Mouse (Mus musculus): Measurements from ENCODE around the gene Capn9.

Gene Capn9

DNA sequence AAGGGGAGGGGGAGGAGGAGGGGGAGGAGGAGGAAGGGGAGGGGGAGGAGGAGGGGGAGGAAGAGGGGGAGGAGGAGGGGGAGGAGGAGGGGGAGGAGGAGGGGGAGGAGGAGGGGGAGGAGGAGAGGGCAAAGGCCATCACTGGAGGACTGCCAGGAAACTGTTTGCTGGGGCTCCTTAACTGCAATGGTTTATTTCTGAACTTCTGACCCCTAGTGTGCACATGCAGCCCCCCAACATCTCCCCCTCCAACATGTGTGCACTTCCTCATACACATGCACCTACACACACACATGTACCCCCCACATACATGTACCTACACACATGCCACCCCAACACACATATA is 3.5 kb upstream of the Capn9 start:
- no peak for DNase-seq

DNA sequence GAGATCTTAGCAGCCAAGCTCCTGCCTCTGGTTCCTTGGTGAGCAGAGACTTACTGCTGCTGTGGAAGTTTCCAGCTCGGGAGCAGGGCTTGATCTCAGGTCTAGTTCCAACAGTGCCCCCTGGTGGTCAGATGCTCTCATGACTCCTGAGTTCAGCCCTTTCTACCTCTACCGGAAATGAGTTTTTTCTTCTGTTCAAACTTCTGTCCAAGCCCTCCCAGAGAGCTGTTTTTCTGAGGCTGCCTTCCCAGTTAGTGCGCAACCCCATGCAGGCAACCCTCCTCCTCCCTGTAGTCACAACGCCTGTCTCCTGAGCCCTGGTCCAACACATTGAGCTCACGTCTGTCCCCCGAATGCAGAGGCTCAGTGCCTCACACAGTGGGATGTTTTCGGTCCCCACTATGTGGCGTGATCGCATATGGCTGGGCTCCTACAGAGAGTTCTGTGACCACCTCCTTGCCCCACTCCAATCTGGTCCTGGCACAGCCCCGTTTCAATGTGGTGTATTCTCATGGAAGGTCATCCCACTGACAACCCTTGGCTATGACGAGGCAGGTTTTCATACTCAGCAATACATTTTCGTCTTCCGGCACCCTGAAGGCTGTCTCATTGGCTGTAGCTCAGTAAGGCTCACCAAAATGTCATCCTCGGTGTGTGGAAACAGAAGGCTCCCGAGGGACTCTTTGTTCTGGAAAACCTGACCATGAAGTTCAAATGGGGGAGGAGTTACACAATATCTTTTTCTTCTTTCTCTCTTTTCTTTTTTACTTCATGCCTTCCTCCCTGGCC is 2.2 kb upstream of the Capn9 start:
- peak; percentile 87 to 88 for DNase-seq

DNA sequence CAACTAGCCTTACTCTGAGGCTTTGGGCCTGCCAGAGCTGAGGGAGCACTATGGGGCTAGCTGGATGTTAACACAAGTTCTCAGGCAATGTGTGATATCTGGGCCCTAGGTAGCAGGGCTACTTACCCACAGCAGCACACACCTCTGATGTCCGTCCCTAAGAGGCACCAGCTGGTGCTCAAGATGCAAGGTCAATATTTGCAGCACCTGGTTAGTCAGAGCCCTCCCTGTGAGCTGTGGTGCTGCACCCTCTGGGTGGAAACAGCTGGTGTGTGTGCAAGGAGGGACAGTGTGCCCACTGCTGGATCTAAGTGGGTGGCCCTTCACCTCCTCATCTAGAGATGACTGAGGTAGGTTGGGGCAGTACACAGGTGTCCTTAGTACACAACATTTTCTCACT is 840 bp downstream of the Capn9 start:
- no peak for DNase-seq

DNA sequence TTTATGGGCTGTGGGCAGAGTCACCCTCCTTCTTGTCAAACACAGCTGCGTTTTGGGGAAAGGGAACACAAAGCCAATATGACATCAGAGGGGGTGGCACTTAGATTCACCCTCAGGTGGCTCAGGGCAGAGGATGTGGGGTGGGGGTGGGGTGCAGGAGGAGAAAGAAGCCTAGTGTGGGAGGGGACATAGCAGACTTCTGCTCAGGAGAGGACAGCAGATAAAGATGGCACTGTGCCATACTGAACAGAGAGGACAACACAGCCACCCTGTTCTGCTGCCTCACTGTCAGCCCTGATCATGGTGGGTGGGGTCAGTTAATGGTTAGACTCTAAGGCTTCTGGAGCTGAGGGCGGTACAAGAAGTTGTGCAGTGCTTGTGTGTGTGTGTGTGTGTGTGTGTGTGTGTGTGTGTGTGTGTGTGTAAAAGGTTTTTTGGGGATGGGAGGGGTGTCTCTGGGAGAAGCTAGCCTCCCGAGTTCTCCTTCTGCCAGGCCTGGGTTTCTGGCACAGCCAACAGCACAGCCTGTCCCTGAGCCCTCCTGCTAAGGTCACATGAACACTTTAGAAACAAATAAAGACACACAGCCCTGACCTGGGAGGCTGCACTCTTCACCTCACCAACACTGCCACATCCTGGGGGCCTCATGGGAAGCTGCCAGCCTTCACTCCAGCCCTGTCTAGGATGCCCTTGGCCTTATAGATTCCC is 10.0 kb downstream of the Capn9 start:
- no peak for DNase-seq

DNA sequence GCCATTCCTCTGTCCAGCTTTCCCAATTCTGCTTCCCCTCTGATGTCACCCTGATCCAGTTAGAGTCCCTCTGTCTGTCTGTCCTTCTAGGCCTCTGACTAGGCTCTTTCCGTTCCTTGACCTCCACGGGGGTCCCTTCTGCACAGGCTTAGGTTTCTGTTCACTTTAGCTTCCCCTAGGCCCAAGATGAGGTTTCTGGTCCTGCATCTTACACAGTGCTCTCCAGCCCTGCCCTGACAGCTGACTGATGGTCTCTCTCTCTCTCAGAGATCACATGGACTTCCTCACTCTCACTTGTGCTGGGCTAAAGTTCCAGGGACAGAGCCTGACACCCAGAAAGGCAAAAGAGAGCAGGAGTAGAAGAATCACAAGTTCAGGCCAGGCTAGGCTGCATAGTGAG is 10.6 kb downstream of the Capn9 start:
- DNase-seq: no peak

DNA sequence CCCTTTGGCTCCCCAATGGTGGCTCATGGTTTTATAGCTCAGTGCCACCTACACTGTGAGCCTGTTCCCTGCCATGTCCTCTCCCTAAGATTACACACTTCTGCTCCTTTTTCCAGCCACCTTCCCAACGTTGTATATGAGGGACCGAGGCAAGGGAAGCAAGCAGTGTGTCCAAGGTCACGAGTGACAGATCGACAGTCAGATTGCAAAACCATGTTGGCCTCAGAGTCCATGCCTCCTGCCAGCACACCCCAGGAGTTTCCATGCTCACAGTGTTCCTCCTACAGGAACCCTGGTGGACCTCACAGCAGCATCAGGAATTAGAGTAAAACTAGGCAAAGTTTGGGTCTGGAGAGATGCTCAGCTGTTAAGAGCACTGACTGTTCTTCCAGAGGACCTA is 13.5 kb downstream of the Capn9 start:
- no peak for DNase-seq

DNA sequence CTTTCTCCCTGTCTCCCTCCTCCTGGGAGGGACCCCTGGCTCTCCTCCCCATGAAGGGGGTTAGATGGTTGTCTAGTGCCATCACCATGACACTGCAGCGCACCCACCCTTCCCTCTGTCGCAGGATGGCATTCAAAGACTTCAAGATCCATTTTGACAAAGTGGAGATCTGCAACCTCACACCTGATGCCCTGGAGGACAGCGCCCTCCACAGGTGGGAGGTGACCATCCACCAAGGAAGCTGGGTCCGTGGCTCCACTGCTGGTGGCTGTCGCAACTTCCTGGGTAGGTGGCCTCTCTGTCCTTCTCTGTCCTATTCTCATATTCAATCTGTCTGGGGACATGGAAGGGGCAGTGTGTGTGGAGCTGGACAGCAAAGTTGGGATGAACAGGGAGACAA is 28.2 kb downstream of the Capn9 start:
- DNase-seq: no peak

DNA sequence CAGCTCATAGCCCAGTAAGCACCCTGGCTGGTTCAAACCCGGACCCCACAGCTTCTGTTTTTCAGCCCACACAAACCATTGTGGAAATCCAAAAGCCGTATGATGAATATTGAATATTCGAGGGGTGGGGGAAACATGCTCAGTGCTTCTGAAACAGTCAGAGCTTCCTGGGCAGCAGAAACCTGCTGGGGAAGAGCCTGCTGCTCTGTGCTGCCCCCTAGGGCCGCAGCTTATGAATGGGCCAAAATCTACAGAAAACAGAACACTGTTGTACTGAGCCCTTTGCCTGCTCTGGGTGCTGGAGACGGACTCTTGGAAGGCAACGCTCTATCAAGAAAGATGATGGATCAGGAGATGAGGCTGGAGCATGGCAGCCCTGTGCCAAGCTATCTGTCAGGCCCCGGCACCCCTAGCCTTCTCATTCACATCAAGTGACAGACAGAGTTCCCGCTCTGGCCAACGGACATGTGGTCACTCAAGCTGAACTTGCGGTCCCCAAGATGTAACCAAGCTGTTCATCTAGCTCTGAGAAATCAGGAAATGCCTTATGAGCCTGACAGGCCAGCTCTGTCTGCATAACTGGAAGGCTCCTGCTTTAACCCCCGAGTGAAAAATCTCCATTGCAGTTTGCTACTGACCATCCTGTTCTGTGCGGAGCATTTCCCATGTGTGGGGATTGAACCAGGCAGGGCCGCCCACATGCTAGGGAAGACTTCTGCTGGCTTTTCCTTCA is 32.5 kb downstream of the Capn9 start:
- DNase-seq: peak; percentile 3 to 11

DNA sequence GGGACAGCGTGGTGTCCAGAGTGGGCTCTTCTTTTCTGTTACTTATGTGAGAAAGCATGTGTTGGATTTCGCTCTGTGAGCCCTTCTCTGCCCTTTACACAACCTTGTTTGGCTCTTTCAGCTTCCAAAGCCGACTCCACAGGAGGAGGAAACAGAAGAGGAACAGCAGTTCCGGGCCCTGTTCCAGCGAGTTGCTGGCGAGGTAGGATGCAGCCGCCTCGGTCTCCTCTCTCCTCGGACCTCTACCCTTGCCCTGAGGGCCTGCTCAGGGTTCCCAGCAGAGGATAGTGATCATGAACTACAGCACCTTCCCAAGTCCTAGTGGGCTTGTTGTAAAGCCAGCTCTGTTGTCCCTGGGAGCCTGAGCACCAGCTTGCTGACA is 33.1 kb downstream of the Capn9 start:
- DNase-seq: no peak

DNA sequence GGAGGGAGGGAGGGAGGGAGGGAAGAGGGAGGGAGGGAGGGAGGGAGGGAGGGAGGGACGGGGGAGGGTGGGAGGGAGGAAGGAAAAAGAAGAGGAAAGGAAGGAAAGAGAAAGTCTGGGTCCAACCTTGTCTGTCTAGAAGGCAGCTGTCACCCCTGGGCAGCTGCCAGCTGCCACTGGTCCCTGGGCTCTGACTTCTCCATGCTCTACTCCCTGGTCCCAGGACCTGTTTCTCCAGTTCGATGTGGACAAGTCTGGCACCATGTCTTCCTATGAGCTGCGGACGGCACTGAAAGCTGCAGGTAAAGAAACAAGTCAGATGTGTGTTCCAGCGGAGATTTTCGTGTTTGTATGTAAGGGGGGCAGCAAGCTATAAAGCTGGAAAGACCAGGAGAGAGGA is 38.4 kb downstream of the Capn9 start:
- no peak for DNase-seq

DNA sequence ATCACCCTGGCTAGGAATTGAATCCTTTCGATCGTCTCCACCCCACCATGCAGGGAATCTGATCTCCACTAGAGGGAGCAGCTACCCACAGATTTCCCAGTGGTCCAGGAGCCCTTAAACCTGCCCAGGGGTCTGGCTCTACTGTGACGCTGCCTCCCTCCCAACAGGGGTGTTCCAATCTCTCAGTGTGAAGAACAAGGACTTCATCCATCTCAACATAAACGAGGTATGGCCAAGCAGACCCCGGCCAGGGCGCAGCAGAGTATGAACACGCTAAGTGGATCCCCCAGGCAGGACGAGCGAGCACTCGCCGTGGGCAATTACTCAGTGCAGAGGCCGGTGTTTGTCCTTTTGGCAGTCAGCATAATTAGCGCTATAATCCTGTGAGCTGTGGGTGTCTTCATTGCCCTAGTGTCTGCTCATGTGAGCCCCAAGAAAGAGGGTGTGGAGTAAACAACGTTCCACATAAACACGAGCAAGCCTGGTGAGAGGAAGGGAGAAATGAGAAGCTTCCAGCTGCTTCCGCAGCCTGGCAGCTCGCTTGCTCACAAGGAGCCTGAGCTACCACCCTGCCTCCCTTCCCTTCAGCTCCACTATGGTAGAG is 41.5 kb downstream of the Capn9 start:
- DNase-seq: peak; percentile 71 to 74

DNA sequence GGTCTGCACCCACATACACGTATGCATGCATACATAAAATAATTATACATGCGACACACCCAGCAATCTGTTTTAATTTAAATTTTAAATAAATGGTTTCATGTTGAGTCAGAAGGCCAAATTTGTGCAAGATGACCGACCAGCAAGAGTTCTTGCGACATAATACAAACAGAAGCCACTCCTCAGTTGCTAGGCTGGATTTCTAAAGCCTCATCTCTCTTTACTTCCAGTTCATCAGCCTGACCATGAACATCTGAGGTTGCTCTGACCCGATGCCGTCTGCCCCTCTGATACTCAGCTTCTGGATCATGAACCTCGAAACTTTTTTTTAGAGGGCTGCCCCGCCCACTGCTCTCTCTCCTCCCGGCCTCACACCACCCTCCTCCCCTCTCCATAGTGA is 42.3 kb downstream of the Capn9 start:
- no peak for DNase-seq

DNA sequence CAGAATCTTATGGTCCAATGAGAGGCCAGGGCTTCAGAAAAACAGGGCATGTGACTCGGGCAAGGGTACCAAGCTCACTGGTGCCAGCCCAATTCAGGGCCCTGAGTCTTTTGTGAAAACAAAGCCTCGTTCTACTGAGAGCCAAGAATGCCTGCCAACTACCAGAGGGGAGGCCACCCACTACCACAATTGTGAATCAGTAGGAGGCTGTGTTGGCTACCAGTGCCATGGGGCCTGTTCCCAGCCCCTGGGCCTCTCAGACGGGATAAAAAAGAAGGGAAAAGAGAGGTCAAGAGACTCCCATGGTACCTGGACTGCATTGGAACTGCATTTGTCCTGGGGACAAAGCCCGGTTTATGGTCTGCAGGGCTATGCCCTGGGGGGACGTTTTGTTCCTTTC is 45.3 kb downstream of the Capn9 start:
- no peak for DNase-seq

DNA sequence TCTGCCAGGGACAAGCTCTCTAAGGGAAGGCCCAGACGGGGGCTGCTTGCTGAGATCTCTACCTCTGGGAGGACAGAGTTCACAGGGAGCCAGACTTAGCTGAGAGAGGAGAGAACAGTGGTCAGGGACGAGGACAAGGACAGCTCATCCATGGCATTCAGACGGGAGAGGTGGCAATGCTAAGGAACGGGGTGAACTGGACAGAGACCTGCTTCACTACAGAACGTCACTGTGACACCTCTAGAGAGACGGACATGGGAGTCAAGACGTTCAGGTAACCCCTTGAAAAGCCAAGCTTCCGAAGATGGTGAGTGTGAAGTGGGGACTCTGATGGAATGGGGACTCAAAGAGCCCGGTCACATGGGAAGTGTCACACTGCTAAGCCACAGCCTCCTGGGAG is 50.3 kb downstream of the Capn9 start:
- no peak for DNase-seq

DNA sequence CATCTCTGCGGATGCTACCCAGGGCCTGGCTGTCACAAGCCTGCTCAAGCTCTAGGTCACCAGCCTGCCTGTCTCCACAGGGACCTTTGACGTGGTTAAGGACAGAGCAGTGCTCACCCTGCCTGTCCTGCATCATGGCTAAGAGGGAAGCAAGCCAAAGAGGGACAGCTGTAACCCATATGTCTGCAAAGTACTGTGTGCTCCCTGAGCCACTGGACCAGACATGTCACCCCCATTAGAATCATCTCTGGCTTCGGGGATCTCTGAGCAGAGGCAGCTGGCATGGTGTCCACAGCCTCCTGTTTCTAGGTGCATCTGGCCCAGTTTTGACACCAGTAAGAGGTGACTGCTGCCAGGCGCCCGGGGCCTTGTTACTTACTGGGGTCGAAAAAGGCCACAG is 54.6 kb downstream of the Capn9 start:
- no peak for DNase-seq

DNA sequence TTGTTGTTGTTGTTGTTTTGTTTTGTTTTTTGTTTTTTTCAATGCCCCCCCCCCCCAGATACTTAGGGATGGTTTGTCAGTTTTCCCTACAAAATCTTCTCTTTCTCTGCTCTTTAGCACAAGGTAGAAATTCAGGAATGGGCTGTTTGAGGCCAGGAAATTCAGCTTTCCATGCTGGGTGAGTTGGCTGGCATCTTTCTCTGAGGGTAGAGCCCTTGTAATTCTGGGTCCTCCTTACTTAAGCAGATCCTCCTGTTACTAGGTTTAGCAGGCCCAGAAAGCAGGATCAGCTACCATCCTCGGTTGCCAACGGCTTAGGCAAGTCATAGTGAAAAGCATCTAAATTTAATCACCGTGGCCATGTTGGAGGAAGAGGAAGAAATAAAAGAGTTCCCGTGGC is 55.0 kb downstream of the Capn9 start:
- no peak for DNase-seq

DNA sequence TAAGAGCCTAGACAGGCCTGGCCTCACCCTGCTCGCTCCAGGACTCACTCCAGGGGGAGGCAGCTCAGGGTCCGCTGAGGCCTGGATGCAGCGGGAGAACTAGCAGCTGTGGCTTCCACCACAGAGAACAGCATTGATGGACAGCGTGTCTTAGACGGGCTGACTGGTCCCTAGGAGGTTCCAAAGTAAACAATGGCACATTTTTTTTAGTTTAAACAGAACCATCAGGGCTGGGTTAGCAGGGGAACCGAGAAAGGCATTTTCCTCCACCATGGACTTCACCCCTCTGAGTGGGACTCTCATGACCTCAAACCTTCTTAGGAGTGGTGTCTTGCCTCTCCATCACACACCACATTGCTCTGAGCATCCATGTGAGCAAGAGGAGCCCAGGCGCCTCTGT is 56.1 kb downstream of the Capn9 start:
- DNase-seq: no peak

DNA sequence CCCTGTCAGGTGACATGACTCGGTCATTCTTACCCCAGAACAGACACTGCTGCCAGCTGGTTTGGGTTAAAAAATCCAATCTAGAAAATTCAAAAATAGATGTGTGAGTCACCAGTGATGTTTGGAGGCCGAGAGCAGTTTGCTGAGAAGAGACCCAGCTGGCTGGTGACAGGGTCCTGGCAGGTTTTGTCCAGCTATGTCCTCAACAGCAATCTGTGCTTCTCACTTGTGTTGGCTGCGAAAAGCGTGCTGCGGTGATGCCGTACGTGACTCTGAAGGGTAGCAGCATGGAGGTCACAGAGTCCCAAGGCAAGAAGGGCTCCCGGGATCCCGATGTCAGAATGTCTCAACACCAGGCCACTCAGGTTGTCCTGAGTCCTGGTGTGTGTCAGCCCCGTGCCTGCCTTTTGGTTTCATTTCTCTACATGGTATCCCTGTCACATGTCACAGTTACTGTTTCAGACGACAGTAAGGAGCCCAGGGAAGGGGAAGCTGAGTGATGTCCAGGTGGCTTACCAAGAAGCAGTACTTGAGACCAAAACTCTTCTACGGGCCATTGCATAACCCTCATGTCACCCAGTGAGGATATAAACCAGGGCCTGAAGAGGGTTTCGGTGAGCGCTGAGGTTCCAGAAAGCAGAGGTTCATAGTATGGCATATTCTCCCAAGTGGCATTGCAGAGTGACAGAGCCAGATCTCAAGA is 57.2 kb downstream of the Capn9 start:
- no peak for DNase-seq

DNA sequence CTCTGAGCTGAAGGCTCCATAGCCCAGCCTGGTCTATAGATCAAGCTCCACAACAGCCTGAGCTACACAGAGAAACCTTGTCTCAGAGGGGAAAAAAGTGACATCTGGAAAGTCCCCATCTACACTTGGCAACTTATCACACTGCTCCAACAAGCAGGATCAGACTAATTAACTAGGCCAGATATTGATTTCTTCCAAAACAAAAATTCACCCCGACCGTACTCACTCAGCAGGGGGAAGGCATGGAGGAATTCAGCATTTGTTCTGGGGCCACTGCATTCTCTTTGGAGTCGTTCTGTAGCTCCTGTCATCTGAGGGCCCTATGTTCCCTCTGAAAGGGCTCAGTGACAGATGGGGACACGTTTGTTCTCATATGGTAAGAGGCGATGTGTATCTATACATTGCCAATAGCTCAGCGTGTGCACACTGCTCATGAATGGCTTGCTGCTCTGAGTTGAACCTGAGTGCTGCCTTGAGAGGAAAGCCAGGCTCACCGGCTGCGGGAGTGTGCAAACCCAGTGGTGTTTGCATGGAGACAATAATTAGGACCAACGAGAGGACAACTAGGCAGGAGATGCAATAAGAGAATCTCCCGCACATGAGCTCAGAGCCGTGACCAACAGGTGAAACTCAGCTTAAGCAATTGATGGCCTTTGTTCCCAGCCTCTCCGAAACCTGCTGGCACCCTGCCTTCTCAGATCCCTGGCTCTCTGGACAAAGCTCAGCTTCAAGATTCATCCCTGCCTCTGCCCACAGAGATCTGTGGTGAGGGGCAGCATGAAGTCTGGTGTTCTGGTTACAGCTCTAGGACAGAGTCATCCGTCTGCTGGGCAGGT is 58.7 kb downstream of the Capn9 start:
- no peak for DNase-seq

DNA sequence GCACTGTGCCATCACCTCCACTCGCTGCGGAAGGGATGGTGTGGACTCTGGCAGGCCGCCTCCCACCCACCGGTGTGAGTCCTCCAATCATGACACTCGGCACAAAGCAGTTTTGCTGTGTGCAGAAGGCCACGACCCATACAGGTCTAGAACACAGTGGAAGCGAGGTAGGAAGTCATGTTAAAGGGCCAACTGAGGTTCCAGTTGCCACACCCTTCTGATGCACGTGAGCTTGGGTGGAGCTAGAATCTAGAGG is 59.3 kb downstream of the Capn9 start:
- no peak for DNase-seq

DNA sequence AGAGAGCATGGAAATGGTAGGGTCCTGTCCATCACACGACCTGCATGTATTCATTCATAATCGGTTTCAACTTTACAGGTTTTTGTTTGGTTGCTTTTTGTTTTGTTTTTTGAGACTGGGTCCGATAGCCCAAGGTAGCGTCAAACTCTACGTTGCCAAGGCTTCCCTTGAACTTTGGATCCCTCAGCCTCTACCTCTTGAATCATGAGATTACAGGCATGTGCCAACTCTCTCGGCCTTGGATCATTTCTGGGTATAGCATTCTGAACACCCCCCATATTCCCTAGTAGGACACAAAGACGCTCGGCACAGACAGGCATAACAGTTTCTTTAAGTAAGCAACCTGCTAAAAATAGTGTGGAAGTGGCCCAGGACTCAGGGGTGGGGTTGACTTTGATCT is 65.7 kb downstream of the Capn9 start:
- no peak for DNase-seq

DNA sequence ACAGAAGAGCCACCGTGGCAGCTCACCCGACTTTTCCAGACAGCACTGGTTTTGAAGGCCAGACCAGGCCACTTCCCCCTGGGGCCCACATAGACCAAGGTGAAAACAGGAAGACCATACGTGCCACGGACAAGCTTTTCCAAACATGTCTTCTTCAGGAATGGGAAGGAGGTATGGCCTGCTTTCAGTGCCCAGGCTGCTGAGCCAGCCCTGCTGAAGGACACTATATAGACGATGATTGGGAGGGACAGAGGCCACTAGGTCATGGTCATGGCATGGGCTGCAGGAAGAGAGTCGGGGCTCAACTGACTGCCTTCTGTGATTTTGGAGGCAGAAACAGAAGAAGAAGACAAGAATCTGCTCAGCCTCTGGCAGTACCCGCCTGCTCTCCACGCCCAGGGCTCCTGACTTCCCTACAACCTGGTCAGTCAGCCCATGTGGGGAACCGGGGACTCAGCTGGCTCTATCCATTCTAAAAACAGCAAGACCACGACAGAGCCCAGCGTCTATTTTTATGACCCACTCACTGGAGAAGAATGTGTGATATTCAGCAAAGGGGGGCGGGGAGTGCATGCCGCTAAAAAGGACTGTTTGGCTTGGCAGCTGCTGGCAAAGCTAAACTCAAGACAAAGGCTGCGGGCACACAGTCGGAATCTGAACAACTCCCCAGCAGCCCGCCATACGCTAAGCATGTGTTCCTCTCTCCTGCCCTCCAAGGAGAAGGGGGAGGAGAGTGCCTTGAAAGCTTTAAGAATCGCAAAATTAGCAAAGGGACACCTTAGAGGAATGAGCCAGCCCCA is 67.8 kb downstream of the Capn9 start:
- no peak for DNase-seq
